Mouse (Mus musculus) hindbrain, embryonic 14.5 days (tissue): Measurements from ENCODE around the gene Hes5. TPM values are rescaled to one million over a fixed set of nuclear protein-coding genes. Genes with fewer than 3 reads are reported as not detected.

Experiments used
- ATAC-seq: fragments of 200-750 bp; cut with Nextera tagmentation; 2 replicates; pipeline ENCODE4 v1.8.0; 2017; ENCODE audit warnings: moderate number of reproducible peaks, mild to moderate bottlenecking, moderate TSS enrichment, moderate library complexity; ENCODE audit not compliant: low FRiP score
- DNase-seq: peaks from one replicate; pipeline ENCODE4 v3.0.0-alpha.2; 2015; ENCODE audit warnings: low spot score
- H3K27ac ChIP-seq: fragments of 300-500 bp; sonication (generic); 2 replicates; pipeline ENCODE4 v1.5.1; 2014; ENCODE audit warnings: mild to moderate bottlenecking, moderate library complexity
- H3K27me3 ChIP-seq: fragments of 300-500 bp; sonication (generic); 2 replicates; pipeline ENCODE4 v1.6.1; 2014; ENCODE audit warnings: mild to moderate bottlenecking, low read length, mixed read lengths; ENCODE audit not compliant: control insufficient read depth, insufficient read depth
- H3K36me3 ChIP-seq: fragments of 300-500 bp; sonication (generic); replicated peaks from 2 replicates; pipeline ENCODE4 v1.6.1; 2014; ENCODE audit not compliant: control insufficient read depth, insufficient read depth
- H3K4me1 ChIP-seq: fragments of 300-500 bp; sonication (generic); replicated peaks from 2 replicates; pipeline ENCODE4 v1.6.1; 2014; ENCODE audit warnings: antibody characterized with exemption, low read length, mixed read lengths; ENCODE audit not compliant: control insufficient read depth, insufficient read depth
- H3K4me2 ChIP-seq: fragments of 300-500 bp; sonication (generic); replicated peaks from 2 replicates; pipeline ENCODE4 v1.6.1; 2014; ENCODE audit warnings: mild to moderate bottlenecking, moderate library complexity
- H3K4me3 ChIP-seq: fragments of 300-500 bp; sonication (generic); replicated peaks from 2 replicates; pipeline ENCODE4 v1.5.1; 2014; ENCODE audit warnings: mild to moderate bottlenecking, low read length
- H3K9ac ChIP-seq: fragments of 300-500 bp; sonication (generic); 2 replicates; pipeline ENCODE4 v1.6.1; 2014
- H3K9me3 ChIP-seq: fragments of 300-500 bp; sonication (generic); 2 replicates; pipeline ENCODE4 v1.6.1; 2016; ENCODE audit warnings: low read length; ENCODE audit not compliant: control insufficient read depth
- WGBS: fragments of 180-500 bp; shearing (Covaris S2); extraction: QIAGEN DNeasy Blood & Tissue Kit; methylation state at CpG from one replicate; pipeline ENCODE4 v1.1.7; 2014; 5-methylcytosine and 5-hydroxymethylcytosine counted together
- polyA plus RNA-seq: library from polyadenylated mRNA; unstranded; fragments of >200 nt; fragmentation: Nextera tagmentation; extraction: Ambion mirVana; gene quantifications from 2 replicates; pipeline ENCODE4 v1.2.1, GENCODE M21; 2014

The Hes5 gene
- polyA plus RNA-seq, 1 experiment from 2014 or later = 70.0 TPM

- 77% methylated on average over 9 of the region's 9 CpGs for WGBS
- Histone ChIP-seq H3K9me3 (no peaks in the 10 kb centered on the region), H3K27ac (no peak overlapping the region), H3K4me1 (no peaks in the 10 kb centered on the region), H3K4me2 (no peak overlapping the region), H3K27me3 (no peaks in the 10 kb centered on the region), H3K36me3 (no peaks in the 10 kb centered on the region), H3K4me3 (no peak overlapping the region), H3K9ac (no peak overlapping the region)
- ATAC-seq (no peak), DNase-seq (no peak)
Observed at GRCm38 (mm10) chr4:154926969-154927898, 33.5 kb upstream of the Hes5 start.

GRCm38 (mm10) chr4:154927899-154928337 is 32.8 kb upstream of the Hes5 start:
- Histone ChIP-seq H3K4me1 (no peaks in the 10 kb centered on the region), H3K36me3 (no peaks in the 10 kb centered on the region), H3K9ac (no peak overlapping the region), H3K9me3 (no peaks in the 10 kb centered on the region), H3K4me3 (no peak overlapping the region), H3K27me3 (no peaks in the 10 kb centered on the region), H3K4me2 (no peak overlapping the region), H3K27ac (no peak overlapping the region)
- 68% methylated on average over 5 of the region's 5 CpGs for WGBS
- DNase-seq (no peak), ATAC-seq (no peak)

GRCm38 (mm10) chr4:154928395-154929087 is 32.2 kb upstream of the Hes5 start, which contains the start of gene Tnfrsf14:
TSS of gene Tnfrsf14 (minus strand) at chr4:154928563.
- H3K4me1 ChIP-seq = no peaks in the 10 kb centered on the region
- H3K4me2 ChIP-seq = no peak within 1 kb of the TSS
- H3K9me3 ChIP-seq = no peaks in the 10 kb centered on the region
- DNase-seq = no peak
- no peak for ATAC-seq
- H3K36me3 ChIP-seq = no peaks in the 10 kb centered on the region
- no peak within 1 kb of the TSS for H3K4me3 ChIP-seq
- no peak within 1 kb of the TSS for H3K27ac ChIP-seq
- H3K9ac ChIP-seq = no peak within 1 kb of the TSS
- no peaks in the 10 kb centered on the region for H3K27me3 ChIP-seq
- 50% methylated on average over 12 of the region's 12 CpGs for WGBS

GRCm38 (mm10) chr4:154929088-154929660 is 31.5 kb upstream of the Hes5 start:
- Histone ChIP-seq H3K4me1 (no peaks in the 10 kb centered on the region), H3K9me3 (no peaks in the 10 kb centered on the region), H3K4me3 (no peak overlapping the region), H3K27ac (no peak overlapping the region), H3K9ac (no peak overlapping the region), H3K27me3 (no peaks in the 10 kb centered on the region), H3K36me3 (no peaks in the 10 kb centered on the region), H3K4me2 (no peak overlapping the region)
- DNase-seq = no peak
- 79% methylated on average over 12 of the region's 12 CpGs for WGBS
- no peak for ATAC-seq

GRCm38 (mm10) chr4:154933306-154933907 is 27.3 kb upstream of the Hes5 start:
- Histone ChIP-seq H3K4me3 (no peak overlapping the region), H3K36me3 (no peaks in the 10 kb centered on the region), H3K27ac (no peak overlapping the region), H3K4me1 (no peaks in the 10 kb centered on the region), H3K27me3 (no peaks in the 10 kb centered on the region), H3K4me2 (no peak overlapping the region), H3K9ac (no peak overlapping the region), H3K9me3 (no peaks in the 10 kb centered on the region)
- ATAC-seq (no peak), DNase-seq (no peak)
- 64% methylated on average over 13 of the region's 13 CpGs for WGBS

- Histone ChIP-seq H3K4me1 (no peaks in the 10 kb centered on the region), H3K4me3 (no peak overlapping the region), H3K9ac (no peak overlapping the region), H3K9me3 (no peaks in the 10 kb centered on the region), H3K27me3 (no peaks in the 10 kb centered on the region), H3K27ac (no peak overlapping the region), H3K36me3 (no peaks in the 10 kb centered on the region), H3K4me2 (no peak overlapping the region)
- ATAC-seq = no peak
- DNase-seq = no peak
- 96% methylated on average over 2 of the region's 2 CpGs for WGBS
Observed at GRCm38 (mm10) chr4:154934800-154935199, 25.9 kb upstream of the Hes5 start.

- WGBS = 76% methylated on average over 7 of the region's 7 CpGs
- H3K9me3 ChIP-seq = no peaks in the 10 kb centered on the region
Observed at GRCm38 (mm10) chr4:154935788-154936187, 24.9 kb upstream of the Hes5 start.

GRCm38 (mm10) chr4:154936542-154937255 is 24.0 kb upstream of the Hes5 start:
- ATAC-seq (no peak), DNase-seq (no peak)

More at GRCm38 (mm10) chr4:154935788-154936187, 24.9 kb upstream of the Hes5 start:
- ATAC-seq (no peak), DNase-seq (no peak)
- H3K27me3 ChIP-seq = no peaks in the 10 kb centered on the region
- no peak overlapping the region for H3K27ac ChIP-seq
- no peaks in the 10 kb centered on the region for H3K36me3 ChIP-seq
- no peak overlapping the region for H3K4me3 ChIP-seq
- H3K4me2 ChIP-seq = no peak overlapping the region
- H3K9ac ChIP-seq = no peak overlapping the region
- no peaks in the 10 kb centered on the region for H3K4me1 ChIP-seq

More at GRCm38 (mm10) chr4:154936542-154937255, 24.0 kb upstream of the Hes5 start:
- H3K36me3 ChIP-seq = no peaks in the 10 kb centered on the region
- H3K9me3 ChIP-seq = no peaks in the 10 kb centered on the region
- H3K27me3 ChIP-seq = no peaks in the 10 kb centered on the region
- H3K4me1 ChIP-seq = no peaks in the 10 kb centered on the region
- H3K4me2 ChIP-seq = no peak overlapping the region
- H3K27ac ChIP-seq = no peak overlapping the region
- no peak overlapping the region for H3K4me3 ChIP-seq
- WGBS = 57% methylated on average over 8 of the region's 8 CpGs
- no peak overlapping the region for H3K9ac ChIP-seq
